Mouse (Mus musculus) neutrophil, adult 65 days (primary cell): ENCODE data around the gene Rab23. TPM values are rescaled to one million over a fixed set of nuclear protein-coding genes. Genes with fewer than 3 reads are reported as not detected.

Experiments used
- total RNA-seq: library from RNA; stranded (reverse); gene quantifications from 2 replicates; pipeline ENCODE4 v1.2.4, GENCODE M21; 2023

The Rab23 gene
- 7.9 and 9.5 TPM in 2 replicates for total RNA-seq

GRCm38 (mm10) chr1:33719733-33720225 is at the start of gene Rab23:
Gene Rab23 (plus strand): TSS chr1:33719887.

GRCm38 (mm10) chr1:33757491-33758041 is 37.9 kb downstream of the Rab23 start, which contains the start of gene Bag2:
Gene Bag2 (minus strand): TSS chr1:33757795.

Other genes with a start within 250 kb of the Rab23 start
- gene Prim2, start 50.1 kb upstream of the Rab23 start, total RNA-seq, result 14.1 and 16.2 TPM in 2 replicates
- gene Bag2, start 37.9 kb downstream of the Rab23 start, total RNA-seq, result 0.91 and 2.2 TPM in 2 replicates
- gene Zfp451, start 94.7 kb downstream of the Rab23 start, total RNA-seq, result 13.5 and 22.8 TPM in 2 replicates
- not detected in 2 replicates for gene Bend6, start 187.9 kb downstream of the Rab23 start, total RNA-seq
- 0.98 and 1.8 TPM in 2 replicates for gene Dst, start 188.3 kb downstream of the Rab23 start, total RNA-seq